Comparison of ENCODE assay signal across 10 mouse cellular contexts in genomic region chr2:165121206-165121840, GRCm38 (mm10). TPM values are rescaled to one million over a fixed set of nuclear protein-coding genes. Genes with fewer than 3 reads are reported as not detected.
DNase-seq lines count a peak whose midpoint lies in the region; ATAC-seq and TF ChIP-seq lines count a peak whose summit lies in the region.
"Had no signal": no experiment of that assay in that cellular context is flagged by ENCODE, and none has a peak within 500 bp of the region (broad histone marks: within the 10 kb centered on the region; RNA-seq: fewer than 3 reads in every experiment).

No protein-coding gene starts in this region.

- H3K27me3 ChIP-seq in lung, postnatal 0 days (replicated peaks; ENCODE audit: insufficient read depth, low read length) = no peaks in the 10 kb centered on the region
- H3K27me3 ChIP-seq in hindbrain, embryonic 11.5 days (ENCODE audit: control insufficient read depth, insufficient read depth, low read length) = 0 out of 2 replicates have a peak, but pooled peaks cover 3% of the 10 kb centered on the region
- H3K27me3 ChIP-seq in midbrain, embryonic 14.5 days (ENCODE audit: control insufficient read depth, insufficient read depth, low read length) = no peaks in the 10 kb centered on the region

- peak; percentile 26; the same call in 1 of the 2 replicates for ATAC-seq in lung, postnatal 0 days
- peak; percentile 20; the same call in 1 of the 2 replicates for ATAC-seq in hindbrain, embryonic 11.5 days (ENCODE audit: low FRiP score)
- ATAC-seq in midbrain, embryonic 14.5 days (ENCODE audit: low FRiP score, low TSS enrichment) = 0 out of 2 replicates have a peak, but pooled peaks have one; percentile 48
- ATAC-seq: inflammation-experienced regulatory T-cells, adult 6 months had no signal

- no peak overlapping the region for H3K4me2 ChIP-seq in lung, postnatal 0 days (replicated peaks; ENCODE audit: low read depth, low read length)
- H3K4me2 ChIP-seq in hindbrain, embryonic 11.5 days (replicated peaks; ENCODE audit: low read depth, low read length) = no peak overlapping the region
- no peak overlapping the region for H3K4me2 ChIP-seq in midbrain, embryonic 14.5 days (ENCODE audit: low read length)

- no peak overlapping the region for H3K27ac ChIP-seq in lung, postnatal 0 days (ENCODE audit: low read length)
- H3K27ac ChIP-seq in hindbrain, embryonic 11.5 days (ENCODE audit: low read depth, low read length) = no peak overlapping the region
- no peak overlapping the region for H3K27ac ChIP-seq in midbrain, embryonic 14.5 days (replicated peaks; ENCODE audit: low read depth, low read length)

- H3K9me3 ChIP-seq in lung, postnatal 0 days (ENCODE audit: low read length) = no peaks in the 10 kb centered on the region
- H3K9me3 ChIP-seq in hindbrain, embryonic 11.5 days (ENCODE audit: control insufficient read depth, low read length) = no peaks in the 10 kb centered on the region
- H3K9me3 ChIP-seq in midbrain, embryonic 14.5 days (ENCODE audit: control insufficient read depth, low read length) = no peaks in the 10 kb centered on the region

- peak; percentile 17 for DNase-seq in lung, postnatal 0 days (ENCODE audit: low spot score)
- no peak for DNase-seq in lung, adult 18-20 months
- peak; percentile 84 for DNase-seq in brain, embryonic 14.5 days (ENCODE audit: low read depth)
- peak; percentile 59 for DNase-seq in hindbrain, embryonic 11.5 days (ENCODE audit: low spot score)
- DNase-seq in midbrain, embryonic 14.5 days = peak; percentile 65
- no peak for DNase-seq in heart, postnatal 10 days
- DNase-seq in T-cell, adult 2 months (ENCODE audit: low spot score) = no peak
- DNase-seq: adrenal gland, postnatal 25 days had no signal

- intact Hi-C loops in heart, postnatal 10 days (cut with DNase I) = no loop called here

- TF ChIP-seq POLR2A in brain, embryonic 14.5 days (IDR thresholded peaks at IDR 0.05; ENCODE audit: borderline replicate concordance, extremely low read depth, insufficient read depth, insufficient read length, poor library complexity, severe bottlenecking) = no peak

- no peak for TF ChIP-seq EP300 in lung, postnatal 0 days (IDR thresholded peaks at IDR 0.05)

- H3K4me3 ChIP-seq in lung, postnatal 0 days (ENCODE audit: low read depth, low read length) = no peak overlapping the region
- H3K4me3 ChIP-seq in hindbrain, embryonic 11.5 days (ENCODE audit: low read depth, low read length) = no peak overlapping the region
- no peak overlapping the region for H3K4me3 ChIP-seq in midbrain, embryonic 14.5 days (replicated peaks; ENCODE audit: low read depth, low read length)

- H3K4me1 ChIP-seq in lung, postnatal 0 days (ENCODE audit: insufficient read depth, low read depth, low read length) = no peaks in the 10 kb centered on the region
- H3K4me1 ChIP-seq in hindbrain, embryonic 11.5 days (replicated peaks; ENCODE audit: control insufficient read depth, insufficient read depth, low read length) = peaks cover 2% of the 10 kb centered on the region; the same call in 1 of the 2 replicates
- peaks cover 14% of the 10 kb centered on the region for H3K4me1 ChIP-seq in midbrain, embryonic 14.5 days (ENCODE audit: control insufficient read depth, insufficient read depth, low read length)

- H3K9ac ChIP-seq in lung, postnatal 0 days (replicated peaks; ENCODE audit: low read depth) = no peak overlapping the region
- no peak overlapping the region for H3K9ac ChIP-seq in hindbrain, embryonic 11.5 days (ENCODE audit: low read depth, low read length)
- no peak overlapping the region for H3K9ac ChIP-seq in midbrain, embryonic 14.5 days (replicated peaks; ENCODE audit: low read length)

- no peak for TF ChIP-seq CTCF in lung, postnatal 0 days (IDR thresholded peaks at IDR 0.05)
- TF ChIP-seq CTCF in brain, embryonic 14.5 days (IDR thresholded peaks at IDR 0.05; ENCODE audit: borderline replicate concordance, extremely low read depth, insufficient read depth, insufficient read length) = no peak

- WGBS in lung, postnatal 0 days = 22% methylated on average over 10 of the region's 10 CpGs
- WGBS in hindbrain, embryonic 11.5 days = 28% methylated on average over 10 of the region's 10 CpGs
- 28% methylated on average over 10 of the region's 10 CpGs for WGBS in midbrain, embryonic 14.5 days

- H3K36me3 ChIP-seq in lung, postnatal 0 days (ENCODE audit: insufficient read depth, low read length) = no peaks in the 10 kb centered on the region
- H3K36me3 ChIP-seq in hindbrain, embryonic 11.5 days (ENCODE audit: control insufficient read depth, insufficient read depth, low read length) = no peaks in the 10 kb centered on the region
- H3K36me3 ChIP-seq in midbrain, embryonic 14.5 days (ENCODE audit: control insufficient read depth, insufficient read depth, low read length) = 0 out of 2 replicates have a peak, but pooled peaks cover 9% of the 10 kb centered on the region

RNA-seq across cellular contexts. Expression of gene 1700025C18Rik, which starts 30.8 kb away (rescaled TPM):
- not detected in 2 replicates for polyA plus RNA-seq in lung, postnatal 0 days (2015; fragmentation: Nextera tagmentation; extraction: Ambion mirVana)
- not detected in 2 replicates for polyA plus RNA-seq in brain, embryonic 14.5 days (2012; rRNA removed)
- not detected in 2 replicates for polyA plus RNA-seq in hindbrain, embryonic 11.5 days (2014; fragmentation: Nextera tagmentation; extraction: Ambion mirVana)
- not detected in 2 replicates for polyA plus RNA-seq in midbrain, embryonic 14.5 days (2014; fragmentation: Nextera tagmentation; extraction: Ambion mirVana)
- not detected for total RNA-seq in heart, postnatal 10 days (2021)
- total RNA-seq: adrenal gland, postnatal 25 days had no signal
- polyA plus RNA-seq: frontal cortex, adult 2 months; inflammation-experienced regulatory T-cells, adult 6 months had no signal

Comparison
In these comparisons a context has a peak if more than half of its experiments do, and no peak if none do; other contexts are left out.
1. DNase-seq: peak in lung, postnatal 0 days (single experiment), brain, embryonic 14.5 days (single experiment), hindbrain, embryonic 11.5 days (single experiment) and midbrain, embryonic 14.5 days (single experiment); none in lung, adult 18-20 months (0 of 2), heart, postnatal 10 days (0 of 2) and T-cell, adult 2 months (single experiment).
2. Peak in every context shown above with its lines, with median percentiles within 50 percentile points of each other: ATAC-seq.